Mouse (Mus musculus): ENCODE measurements around the gene Itga9.

DNA sequence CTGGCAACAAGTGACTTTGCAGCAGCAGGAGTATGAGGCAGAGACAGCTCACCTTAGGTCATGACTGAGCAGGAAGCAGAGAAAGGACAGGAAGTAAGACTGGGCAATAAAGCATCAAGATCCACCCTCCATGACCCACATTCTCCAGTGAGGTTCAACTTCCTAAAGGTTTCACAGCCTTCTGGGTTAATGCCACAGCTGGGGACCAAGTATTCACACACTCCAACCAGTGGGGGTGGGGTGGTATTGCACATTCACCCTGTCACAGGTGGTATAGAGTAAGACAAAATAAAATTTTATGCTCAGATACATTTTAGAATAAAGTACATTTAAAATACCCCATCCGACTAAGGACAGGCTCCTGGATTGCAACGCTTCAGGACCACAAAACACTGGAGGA is 112.0 kb downstream of the Itga9 start:
- TF ChIP-seq CTCF (IDR thresholded peaks at IDR 0.05; ENCODE audit: low read depth) (no peak), EP300 (IDR thresholded peaks at IDR 0.05; ENCODE audit: low read depth) (no peak)

Data from liver, postnatal 0 days (tissue).